ENCODE assay signal across 10 mouse cellular contexts in the genomic region with DNA sequence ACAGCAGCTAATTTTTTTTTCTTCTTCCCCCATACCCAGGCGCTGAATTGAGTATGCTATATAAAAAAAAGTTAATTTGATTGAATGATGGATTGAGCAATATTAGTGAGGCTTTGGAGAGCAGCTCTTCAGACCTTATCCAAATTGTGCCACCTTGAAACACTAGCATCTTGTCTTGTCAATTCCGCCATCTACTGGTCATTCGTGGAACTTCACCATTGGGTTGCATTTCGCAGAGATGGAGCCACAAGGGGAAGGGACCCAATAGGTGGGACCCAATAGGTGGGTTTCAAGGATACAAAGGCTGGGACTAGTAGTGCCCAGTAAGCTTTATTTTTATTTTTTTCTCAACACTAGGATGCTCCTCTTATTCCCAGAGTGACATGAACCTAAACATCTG. TPM values are rescaled to one million over a fixed set of nuclear protein-coding genes. Genes with fewer than 3 reads are reported as not detected.
DNase-seq lines count a peak whose midpoint lies in the region; ATAC-seq and TF ChIP-seq lines count a peak whose summit lies in the region.
"Had no signal": no experiment of that assay in that cellular context is flagged by ENCODE, and none has a peak within 500 bp of the region (broad histone marks: within the 10 kb centered on the region; RNA-seq: fewer than 3 reads in every experiment).

No protein-coding gene starts in this region.

- no peak for TF ChIP-seq EP300 in stomach, postnatal 0 days (optimal IDR thresholded peaks at IDR 0.05)

- H3K4me1 ChIP-seq in heart, embryonic 11.5 days (ENCODE audit: control insufficient read depth, insufficient read depth, low read length), result no peaks in the 10 kb centered on the region
- H3K4me1 ChIP-seq in stomach, postnatal 0 days (replicated peaks; ENCODE audit: control insufficient read depth, insufficient read depth), result no peaks in the 10 kb centered on the region
- H3K4me1 ChIP-seq: embryonic facial prominence, embryonic 12.5 days; neural tube, embryonic 12.5 days had no signal

- intact Hi-C loops in heart, postnatal 36 days (cut with DNase I), result loop anchor here (1.0 to 5.0 kb wide), 2 partner anchors 99 to 177 kb away; no protein-coding TSS in a partner anchor

- H3K36me3 ChIP-seq in heart, embryonic 11.5 days (ENCODE audit: control insufficient read depth, insufficient read depth, low read length), result no peaks in the 10 kb centered on the region
- no peaks in the 10 kb centered on the region for H3K36me3 ChIP-seq in stomach, postnatal 0 days (ENCODE audit: control insufficient read depth, insufficient read depth, low read length)
- H3K36me3 ChIP-seq: embryonic facial prominence, embryonic 12.5 days; neural tube, embryonic 12.5 days had no signal

- H3K4me3 ChIP-seq in heart, embryonic 11.5 days (ENCODE audit: low read depth, low read length), result no peak overlapping the region
- H3K4me3 ChIP-seq in stomach, postnatal 0 days (ENCODE audit: low read depth, low read length), result no peak overlapping the region
- H3K4me3 ChIP-seq: embryonic facial prominence, embryonic 12.5 days; neural tube, embryonic 12.5 days had no signal

- H3K27me3 ChIP-seq in heart, embryonic 11.5 days (ENCODE audit: control insufficient read depth, insufficient read depth, low read length), result no peaks in the 10 kb centered on the region; the same call in 1 of the 2 replicates
- H3K27me3 ChIP-seq in stomach, postnatal 0 days (ENCODE audit: control insufficient read depth, insufficient read depth, low read length), result no peaks in the 10 kb centered on the region
- H3K27me3 ChIP-seq: embryonic facial prominence, embryonic 12.5 days; neural tube, embryonic 12.5 days had no signal

- ATAC-seq in heart, embryonic 11.5 days (replicated peaks; ENCODE audit: insufficient number of reproducible peaks, low FRiP score, low TSS enrichment), result no peak
- peak; percentile 62 for ATAC-seq in common myeloid progenitor, adult 5-6 weeks (replicated peaks; ENCODE audit: low read depth, poor library complexity, severe bottlenecking)
- ATAC-seq in monocyte, adult 5-6 weeks (replicated peaks; ENCODE audit: insufficient number of reproducible peaks, low FRiP score, low TSS enrichment, poor library complexity, severe bottlenecking), result peak; percentile 65
- no peak for ATAC-seq in stomach, postnatal 0 days (ENCODE audit: low FRiP score, low TSS enrichment)

- H3K4me2 ChIP-seq in heart, embryonic 11.5 days, result no peak overlapping the region
- H3K4me2 ChIP-seq in stomach, postnatal 0 days (replicated peaks; ENCODE audit: low read depth), result no peak overlapping the region
- H3K4me2 ChIP-seq: embryonic facial prominence, embryonic 12.5 days; neural tube, embryonic 12.5 days had no signal

- no peak overlapping the region for H3K9ac ChIP-seq in heart, embryonic 11.5 days (ENCODE audit: low read depth, low read length)
- H3K9ac ChIP-seq in stomach, postnatal 0 days (ENCODE audit: low read length), result no peak overlapping the region
- H3K9ac ChIP-seq: embryonic facial prominence, embryonic 12.5 days; neural tube, embryonic 12.5 days had no signal

- no peak overlapping the region for H3K27ac ChIP-seq in heart, embryonic 11.5 days (ENCODE audit: low read depth, low read length)
- H3K27ac ChIP-seq in stomach, postnatal 0 days (replicated peaks), result no peak overlapping the region
- H3K27ac ChIP-seq: embryonic facial prominence, embryonic 12.5 days; neural tube, embryonic 12.5 days had no signal

- no peaks in the 10 kb centered on the region for H3K9me3 ChIP-seq in heart, embryonic 11.5 days (replicated peaks; ENCODE audit: control insufficient read depth, low read length)
- no peaks in the 10 kb centered on the region for H3K9me3 ChIP-seq in stomach, postnatal 0 days (ENCODE audit: control insufficient read depth, low read length)
- H3K9me3 ChIP-seq: embryonic facial prominence, embryonic 12.5 days; neural tube, embryonic 12.5 days had no signal

- WGBS in heart, embryonic 11.5 days (ENCODE audit: insufficient replicate concordance), result 1% methylated on average over 4 of the region's 4 CpGs
- WGBS in stomach, postnatal 0 days, result 6% methylated on average over 4 of the region's 4 CpGs

- DNase-seq in heart, adult 18-20 months, result peak; percentile 69 to 90
- peak; percentile 82 for DNase-seq in adipocyte (ENCODE audit: low spot score)
- DNase-seq in heart, postnatal 36 days, result peak; percentile 79 to 86
- DNase-seq in left cerebral cortex, adult 8-10 months (ENCODE audit: low spot score in 2 of 2), result peak; percentile 10 to 56
- DNase-seq in stomach, postnatal 0 days (ENCODE audit: low spot score), result peak; percentile 65

- TF ChIP-seq CTCF in stomach, postnatal 0 days (IDR thresholded peaks at IDR 0.05; ENCODE audit: low read depth), result peak; percentile 92

RNA-seq across cellular contexts. Expression of a gene that starts 5.2 kb away (rescaled TPM):
- under 1 TPM; 0.26 to 0.32 TPM for total RNA-seq in heart, adult 18-20 months (2021)
- not detected in 2 replicates for polyA plus RNA-seq in heart, embryonic 11.5 days (2014; fragmentation: Nextera tagmentation; extraction: Ambion mirVana)
- total RNA-seq in common myeloid progenitor, adult 5-6 weeks (2017), result not detected in 2 replicates
- under 1 TPM; 0.58 to 0.92 TPM for total RNA-seq in heart, postnatal 36 days (2021)
- total RNA-seq in left cerebral cortex, adult 8-10 months (2022), result under 1 TPM; 0.49 to 0.82 (median 0.63) TPM
- 0.76 TPM in 1 of 3 replicates, not detected in the others for total RNA-seq in monocyte, adult 5-6 weeks (2017)
- 0.13 and 0.16 TPM in 2 replicates for polyA plus RNA-seq in stomach, postnatal 0 days (2015; fragmentation: Nextera tagmentation; extraction: Ambion mirVana)
- polyA plus RNA-seq: embryonic facial prominence, embryonic 12.5 days; neural tube, embryonic 12.5 days had no signal

RNA-seq across cellular contexts. Expression of a gene that starts 24.0 kb away (rescaled TPM):
- total RNA-seq in heart, adult 18-20 months (2021), result under 1 TPM in 1 of 2 experiments, not detected in 1; 0.46 TPM
- polyA plus RNA-seq in heart, embryonic 11.5 days (2014; fragmentation: Nextera tagmentation; extraction: Ambion mirVana), result not detected in 2 replicates
- total RNA-seq in common myeloid progenitor, adult 5-6 weeks (2017), result not detected in 2 replicates
- total RNA-seq in heart, postnatal 36 days (2021), result not detected
- not detected for total RNA-seq in left cerebral cortex, adult 8-10 months (2022)
- total RNA-seq in monocyte, adult 5-6 weeks (2017), result 4.9 to 11.5 TPM (median 8.6 TPM) in 3 replicates
- polyA plus RNA-seq in stomach, postnatal 0 days (2015; fragmentation: Nextera tagmentation; extraction: Ambion mirVana), result not detected in 2 replicates
- polyA plus RNA-seq: embryonic facial prominence, embryonic 12.5 days; neural tube, embryonic 12.5 days had no signal

RNA-seq across cellular contexts. Expression of a gene that starts 27.5 kb away (rescaled TPM):
- total RNA-seq in heart, adult 18-20 months (2021), result not detected
- not detected in 2 replicates for polyA plus RNA-seq in heart, embryonic 11.5 days (2014; fragmentation: Nextera tagmentation; extraction: Ambion mirVana)
- total RNA-seq in common myeloid progenitor, adult 5-6 weeks (2017), result not detected in 2 replicates
- total RNA-seq in heart, postnatal 36 days (2021), result not detected
- not detected for total RNA-seq in left cerebral cortex, adult 8-10 months (2022)
- total RNA-seq in monocyte, adult 5-6 weeks (2017), result 0.19 TPM in 1 of 3 replicates, not detected in the others
- polyA plus RNA-seq in stomach, postnatal 0 days (2015; fragmentation: Nextera tagmentation; extraction: Ambion mirVana), result 0.04 TPM in 1 of 2 replicates, not detected in the other
- polyA plus RNA-seq: embryonic facial prominence, embryonic 12.5 days; neural tube, embryonic 12.5 days had no signal

RNA-seq across cellular contexts. Expression of a gene that starts 43.8 kb away (rescaled TPM):
- 10 to 100 TPM; 54.9 to 60.2 TPM for total RNA-seq in heart, adult 18-20 months (2021)
- 1.5 and 2.3 TPM in 2 replicates for polyA plus RNA-seq in heart, embryonic 11.5 days (2014; fragmentation: Nextera tagmentation; extraction: Ambion mirVana)
- 17.3 and 17.9 TPM in 2 replicates for total RNA-seq in common myeloid progenitor, adult 5-6 weeks (2017)
- 10 to 100 TPM; 20.6 to 43.5 TPM for total RNA-seq in heart, postnatal 36 days (2021)
- total RNA-seq in left cerebral cortex, adult 8-10 months (2022), result 10 to 100 TPM in 2 of 4 experiments, 1 to 10 TPM in 2; 2.7 to 26.0 (median 9.3) TPM
- 415 to 638 TPM (median 573 TPM) in 3 replicates for total RNA-seq in monocyte, adult 5-6 weeks (2017)
- polyA plus RNA-seq in stomach, postnatal 0 days (2015; fragmentation: Nextera tagmentation; extraction: Ambion mirVana), result 5.6 and 6.7 TPM in 2 replicates

RNA-seq across cellular contexts. Expression of a gene that starts 49.2 kb away (rescaled TPM):
- not detected for total RNA-seq in heart, adult 18-20 months (2021)
- polyA plus RNA-seq in heart, embryonic 11.5 days (2014; fragmentation: Nextera tagmentation; extraction: Ambion mirVana), result not detected in 2 replicates
- 4.2 and 6.4 TPM in 2 replicates for total RNA-seq in common myeloid progenitor, adult 5-6 weeks (2017)
- not detected for total RNA-seq in heart, postnatal 36 days (2021)
- total RNA-seq in left cerebral cortex, adult 8-10 months (2022), result 1 to 10 TPM; 3.3 to 5.1 (median 4.3) TPM
- 2.6 to 4.7 TPM in 2 of 3 replicates, not detected in the other for total RNA-seq in monocyte, adult 5-6 weeks (2017)
- 0.59 and 0.86 TPM in 2 replicates for polyA plus RNA-seq in stomach, postnatal 0 days (2015; fragmentation: Nextera tagmentation; extraction: Ambion mirVana)

Comparison
In these comparisons a context has a peak if more than half of its experiments do, and no peak if none do; other contexts are left out.
1. ATAC-seq: peak in common myeloid progenitor, adult 5-6 weeks (single experiment) and monocyte, adult 5-6 weeks (single experiment); none in heart, embryonic 11.5 days (single experiment) and stomach, postnatal 0 days (single experiment).
2. Peak in every context shown above with its lines, with median percentiles within 50 percentile points of each other: DNase-seq.